Mouse (Mus musculus) subcutaneous adipose tissue, adult 2 months (tissue): ENCODE measurements around the gene Olfr598. TPM values are rescaled to one million over a fixed set of nuclear protein-coding genes. Genes with fewer than 3 reads are reported as not detected.

Experiments
- polyA plus RNA-seq: library from polyadenylated mRNA; depleted of rRNA; stranded (reverse); fragments of >200 nt; gene quantifications from 2 replicates; pipeline ENCODE4 v1.2.3, GENCODE M21; 2012; ENCODE audit warnings: low replicate concordance; rRNA removed

Olfr598 gene
- not detected in 2 replicates for polyA plus RNA-seq

DNA sequence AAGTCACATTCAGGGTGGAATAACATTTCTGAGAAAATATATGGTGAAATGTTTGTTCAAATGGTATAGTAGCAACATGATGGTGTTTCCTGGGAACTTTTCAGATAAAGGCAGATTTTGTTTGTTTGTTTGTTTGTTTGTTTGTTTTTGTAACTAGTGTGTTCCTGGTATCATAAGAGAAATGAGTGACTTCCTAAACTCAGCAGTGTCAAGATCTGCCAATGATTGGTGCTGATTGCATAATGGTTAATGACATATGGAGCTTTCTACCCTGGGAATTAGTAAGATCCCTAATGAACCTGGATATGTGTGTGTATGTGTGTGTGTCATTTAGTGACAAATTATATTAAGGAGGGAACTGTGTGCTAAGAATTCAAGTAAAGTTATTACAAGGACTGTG, at the start of gene Olfr598:
Gene Olfr598 (plus strand): TSS at position 301 of the 400 bp plus-strand sequence.

DNA sequence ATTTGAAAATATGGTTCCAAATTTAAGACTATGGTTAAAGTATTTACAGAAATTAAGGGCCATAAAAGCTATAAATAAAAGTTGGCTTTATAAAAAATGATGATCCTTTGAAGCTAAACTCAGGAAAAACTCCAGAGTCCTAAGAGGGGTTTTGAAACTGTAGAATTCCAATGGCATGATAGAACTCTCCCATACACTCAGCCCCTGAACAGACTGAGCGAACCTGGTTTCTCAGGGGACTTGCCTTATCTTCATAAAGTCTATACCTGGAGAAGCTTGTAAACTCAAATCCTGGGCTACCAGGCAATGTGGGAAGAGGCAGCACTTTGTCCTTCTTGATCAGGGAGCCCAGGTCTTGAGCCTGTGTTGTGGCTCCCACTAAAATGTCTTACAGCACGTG, 18.0 kb upstream of the Olfr598 start, which contains the start of gene Olfr596:
Gene Olfr596 (plus strand): TSS at position 301 of the 400 bp plus-strand sequence.

DNA sequence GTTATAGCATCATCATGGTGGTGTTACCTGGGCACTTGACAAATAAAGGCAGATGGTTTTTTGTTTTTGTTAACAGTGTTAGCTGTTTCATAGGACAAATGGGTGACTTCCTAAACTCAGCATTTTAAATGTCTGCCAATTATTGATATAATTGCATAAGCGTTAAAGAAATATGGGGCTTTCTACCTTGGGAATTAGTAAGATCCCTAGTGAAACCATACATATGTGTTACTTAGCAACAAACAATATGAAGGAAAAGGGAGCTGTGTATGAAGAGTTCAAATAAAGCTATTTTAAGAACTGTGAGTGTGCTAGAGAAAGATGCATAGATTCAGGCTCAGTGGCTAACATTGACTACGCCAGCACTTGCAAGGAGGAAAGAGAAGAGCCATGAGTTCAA, 7.4 kb upstream of the Olfr598 start, which contains the start of gene Olfr597:
Gene Olfr597 (plus strand): TSS at position 301 of the 400 bp plus-strand sequence.

DNA sequence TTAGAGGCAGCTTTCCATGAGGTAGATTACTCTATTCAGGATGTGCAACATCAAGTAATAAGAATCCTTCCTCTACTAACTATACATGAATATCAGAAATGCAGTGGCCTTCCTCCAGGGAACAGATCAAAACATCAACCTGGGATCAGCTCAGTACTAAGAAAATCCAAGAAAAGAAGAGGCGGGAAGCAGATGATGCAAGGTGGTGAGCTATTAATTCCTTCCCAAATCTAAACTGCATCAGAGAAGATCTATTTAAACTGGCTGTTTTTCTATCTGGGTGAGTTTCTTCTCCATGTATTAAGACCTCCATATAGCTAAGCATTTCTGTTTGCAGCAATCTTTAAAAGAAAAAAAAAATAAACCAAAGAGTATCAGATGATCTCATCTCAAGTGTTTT, 12.2 kb downstream of the Olfr598 start, which contains the start of gene Olfr599:
Gene Olfr599 (plus strand): TSS at position 301 of the 400 bp plus-strand sequence.

DNA sequence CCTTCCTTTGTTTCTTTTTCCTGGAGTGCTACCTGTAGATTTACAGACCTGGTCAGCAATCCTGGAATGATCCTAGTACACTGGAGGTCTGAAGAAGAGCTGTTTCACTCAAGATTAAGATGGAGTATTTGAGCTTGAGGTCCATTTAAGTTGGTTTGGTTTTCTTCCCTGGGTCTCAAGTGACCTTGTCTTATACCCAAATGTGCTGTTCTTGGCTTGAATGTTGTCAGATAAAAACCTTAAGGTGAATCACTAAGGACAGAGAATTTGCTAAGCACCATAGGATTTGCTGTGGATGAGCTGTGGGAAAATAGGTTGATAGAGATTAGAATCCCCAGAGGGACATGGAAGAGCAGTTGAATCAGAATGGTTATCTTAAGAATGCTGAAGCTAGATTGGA, 26.2 kb downstream of the Olfr598 start, which contains the start of gene Olfr600:
Gene Olfr600 (minus strand): TSS at position 101 of the 400 bp plus-strand sequence.

DNA sequence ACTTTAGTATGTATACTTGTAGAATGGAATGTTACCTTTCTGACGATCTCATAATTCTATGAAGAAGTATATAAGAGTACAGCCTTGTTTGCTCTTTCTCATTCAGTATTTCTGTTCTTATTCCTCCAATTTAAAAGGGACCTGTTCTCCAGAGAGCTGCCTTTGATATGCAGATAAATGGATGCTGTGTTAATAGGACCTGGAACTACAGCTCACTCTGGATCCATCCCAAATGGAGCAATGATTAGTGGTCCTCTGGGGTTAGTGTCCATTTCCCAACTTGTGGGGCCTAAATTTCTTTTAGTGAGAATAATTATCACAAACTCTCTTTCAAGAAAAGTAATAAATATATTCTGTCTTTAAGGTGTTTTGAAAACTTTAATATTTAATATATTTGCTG, 39.2 kb downstream of the Olfr598 start, which contains the start of gene Olfr601:
Gene Olfr601 (minus strand): TSS at position 101 of the 400 bp plus-strand sequence.

Other genes starting within 250 kb of the Olfr598 start
- gene Olfr584, start 241.7 kb upstream of the Olfr598 start, polyA plus RNA-seq = not detected in 2 replicates
- not detected in 2 replicates for gene Olfr585, start 225.8 kb upstream of the Olfr598 start, polyA plus RNA-seq
- gene Olfr586, start 197.9 kb upstream of the Olfr598 start, polyA plus RNA-seq = not detected in 2 replicates
- gene Olfr588-ps1, start 182.7 kb upstream of the Olfr598 start, polyA plus RNA-seq = not detected in 2 replicates
- not detected in 2 replicates for gene Olfr589, start 167.2 kb upstream of the Olfr598 start, polyA plus RNA-seq
- not detected in 2 replicates for gene Olfr591, start 145.2 kb upstream of the Olfr598 start, polyA plus RNA-seq
- gene Olfr592, start 138.8 kb upstream of the Olfr598 start, polyA plus RNA-seq = not detected in 2 replicates
- gene Olfr593, start 111.7 kb upstream of the Olfr598 start, polyA plus RNA-seq = not detected in 2 replicates
- not detected in 2 replicates for gene Olfr594, start 106.6 kb upstream of the Olfr598 start, polyA plus RNA-seq
- gene Usp17ld, start 71.1 kb upstream of the Olfr598 start, polyA plus RNA-seq = not detected in 2 replicates
- gene Olfr596, start 17.9 kb upstream of the Olfr598 start, polyA plus RNA-seq = not detected in 2 replicates
- not detected in 2 replicates for gene Olfr597, start 7.3 kb upstream of the Olfr598 start, polyA plus RNA-seq
- not detected in 2 replicates for gene Olfr599, start 12.3 kb downstream of the Olfr598 start, polyA plus RNA-seq
- not detected in 2 replicates for gene Olfr600, start 26.1 kb downstream of the Olfr598 start, polyA plus RNA-seq
- not detected in 2 replicates for gene Olfr601, start 39.1 kb downstream of the Olfr598 start, polyA plus RNA-seq
- gene Olfr603, start 62.6 kb downstream of the Olfr598 start, polyA plus RNA-seq = not detected in 2 replicates
- not detected in 2 replicates for gene Usp17lc, start 91.5 kb downstream of the Olfr598 start, polyA plus RNA-seq
- gene Olfr605, start 121.9 kb downstream of the Olfr598 start, polyA plus RNA-seq = not detected in 2 replicates
- gene Olfr606, start 125.5 kb downstream of the Olfr598 start, polyA plus RNA-seq = not detected in 2 replicates
- gene Olfr607, start 140.6 kb downstream of the Olfr598 start, polyA plus RNA-seq = not detected in 2 replicates
- gene Olfr608, start 146.3 kb downstream of the Olfr598 start, polyA plus RNA-seq = not detected in 2 replicates
- gene Olfr609, start 174.5 kb downstream of the Olfr598 start, polyA plus RNA-seq = not detected in 2 replicates
- not detected in 2 replicates for gene Olfr610, start 188.6 kb downstream of the Olfr598 start, polyA plus RNA-seq
- gene Olfr611, start 197.3 kb downstream of the Olfr598 start, polyA plus RNA-seq = not detected in 2 replicates
- not detected in 2 replicates for gene Olfr612, start 219.1 kb downstream of the Olfr598 start, polyA plus RNA-seq
- not detected in 2 replicates for gene Olfr613, start 224.5 kb downstream of the Olfr598 start, polyA plus RNA-seq
- not detected in 2 replicates for gene Olfr615, start 232.5 kb downstream of the Olfr598 start, polyA plus RNA-seq
- not detected in 2 replicates for gene Olfr616, start 245.6 kb downstream of the Olfr598 start, polyA plus RNA-seq
- not detected in 2 replicates for gene Olfr617, start 249.5 kb downstream of the Olfr598 start, polyA plus RNA-seq